Mouse (Mus musculus) cerebellum, adult 9-11 months (tissue): Measurements from ENCODE around the gene Plscr1.

Source experiments
- DNase-seq: peaks from one replicate; pipeline ENCODE4 v3.0.0; 2022

Plscr1 gene

DNA sequence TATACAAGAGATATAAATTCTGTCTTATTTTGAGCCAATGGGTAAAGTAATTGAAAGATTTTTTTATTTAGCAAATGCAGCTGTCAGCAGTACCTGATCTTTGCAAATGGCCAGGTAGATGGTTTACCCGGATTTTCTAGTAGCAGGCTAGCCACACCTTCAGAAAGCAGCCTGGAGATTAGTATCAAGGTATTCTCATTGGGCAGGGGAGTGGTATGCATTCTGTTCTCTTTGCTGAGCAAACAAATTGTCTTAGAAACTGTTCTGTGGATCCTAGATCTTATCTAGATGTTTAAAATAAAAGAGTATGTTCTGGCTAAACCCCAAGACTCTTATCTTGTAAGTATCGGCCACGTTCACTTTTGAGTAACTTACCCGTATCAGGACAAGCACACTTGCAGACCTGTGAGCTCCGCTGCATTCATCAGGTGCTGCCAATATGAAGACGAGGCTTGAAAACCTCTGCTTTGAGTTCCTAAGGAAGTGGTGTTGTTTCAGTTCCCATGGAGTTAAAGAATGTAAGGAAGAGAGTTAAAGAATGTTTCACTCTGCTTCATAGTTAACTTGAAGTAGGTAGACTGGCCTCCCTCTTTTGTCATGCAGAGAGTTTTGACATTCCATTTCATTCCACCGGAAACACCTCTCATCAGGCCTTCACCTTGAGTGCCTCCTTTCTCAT lies 11.1 kb downstream of the Plscr1 start:
- DNase-seq: no peak

- no peak for DNase-seq
Measured at GRCm38 (mm10) chr9:92265719-92266118, 16.2 kb downstream of the Plscr1 start.

- DNase-seq: no peak
Measured at GRCm38 (mm10) chr9:92266558-92267171, 17.1 kb downstream of the Plscr1 start.

DNA sequence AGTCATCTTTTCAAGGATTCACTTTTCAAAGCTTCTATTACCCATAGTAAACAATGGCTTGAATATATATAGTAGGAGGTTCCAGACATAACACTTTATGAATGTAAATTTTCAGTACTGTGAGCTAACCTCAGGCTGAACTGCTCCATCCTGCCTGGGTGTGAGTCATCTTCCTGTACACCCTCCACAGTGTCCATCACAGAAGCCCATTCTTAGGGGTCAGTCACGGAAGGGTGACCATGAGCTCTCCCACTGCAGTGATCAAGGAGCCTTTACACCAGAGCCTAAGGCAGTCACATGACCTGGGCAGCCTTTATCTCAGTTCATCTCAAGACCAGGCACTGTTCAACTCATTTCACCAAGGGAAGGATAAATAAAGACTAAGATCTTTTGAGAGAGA lies 18.2 kb downstream of the Plscr1 start:
- DNase-seq: no peak

DNA sequence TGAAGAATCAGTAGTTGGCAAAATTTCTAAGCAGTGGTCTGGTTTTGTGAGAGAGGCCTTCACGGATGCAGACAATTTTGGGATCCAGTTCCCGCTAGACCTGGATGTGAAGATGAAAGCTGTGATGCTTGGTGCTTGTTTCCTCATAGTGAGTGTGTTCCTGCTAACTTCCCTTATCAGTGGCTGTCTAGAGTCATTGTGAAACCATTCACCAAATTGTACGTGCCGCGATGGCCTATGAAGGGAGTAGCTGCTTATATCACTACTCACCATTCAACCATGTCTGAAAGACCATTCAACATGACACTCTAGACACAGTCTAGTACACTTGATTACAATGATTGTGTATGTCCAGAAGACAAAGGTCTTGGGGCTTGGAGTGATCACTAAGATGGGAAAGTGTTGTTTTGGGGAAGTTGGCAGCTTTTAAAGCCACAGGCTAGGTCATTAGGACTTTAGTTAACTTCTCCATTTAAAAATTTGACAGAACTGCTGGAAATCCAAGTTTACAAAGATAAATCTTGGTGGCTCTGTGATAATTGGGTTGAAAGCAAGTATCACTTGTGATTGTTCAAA lies 20.4 kb downstream of the Plscr1 start:
- DNase-seq: no peak

- DNase-seq: peak; percentile 16
Measured at GRCm38 (mm10) chr9:92270927-92271326, 21.4 kb downstream of the Plscr1 start.

- no peak for DNase-seq
Measured at GRCm38 (mm10) chr9:92272650-92273049, 23.1 kb downstream of the Plscr1 start.

DNA sequence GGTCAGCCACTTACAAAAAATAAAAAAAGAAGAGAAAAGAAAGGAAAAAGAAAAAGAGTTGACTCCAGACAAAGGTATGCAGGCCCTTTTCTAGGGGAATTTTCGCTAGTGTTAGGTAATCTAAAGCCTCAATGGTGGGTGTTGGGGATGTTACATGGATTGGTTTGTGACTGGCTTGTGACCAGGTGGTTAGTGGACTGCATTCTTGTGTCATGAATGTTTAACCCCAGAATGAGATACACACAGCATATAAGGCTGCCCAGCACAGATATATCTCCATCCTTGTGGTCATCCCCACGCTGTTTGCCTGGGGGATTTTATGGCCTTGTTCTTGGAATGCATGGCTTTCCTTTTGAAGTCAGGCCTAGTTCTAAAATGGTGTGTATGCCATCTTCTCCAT lies 23.7 kb downstream of the Plscr1 start:
- no peak for DNase-seq

DNA sequence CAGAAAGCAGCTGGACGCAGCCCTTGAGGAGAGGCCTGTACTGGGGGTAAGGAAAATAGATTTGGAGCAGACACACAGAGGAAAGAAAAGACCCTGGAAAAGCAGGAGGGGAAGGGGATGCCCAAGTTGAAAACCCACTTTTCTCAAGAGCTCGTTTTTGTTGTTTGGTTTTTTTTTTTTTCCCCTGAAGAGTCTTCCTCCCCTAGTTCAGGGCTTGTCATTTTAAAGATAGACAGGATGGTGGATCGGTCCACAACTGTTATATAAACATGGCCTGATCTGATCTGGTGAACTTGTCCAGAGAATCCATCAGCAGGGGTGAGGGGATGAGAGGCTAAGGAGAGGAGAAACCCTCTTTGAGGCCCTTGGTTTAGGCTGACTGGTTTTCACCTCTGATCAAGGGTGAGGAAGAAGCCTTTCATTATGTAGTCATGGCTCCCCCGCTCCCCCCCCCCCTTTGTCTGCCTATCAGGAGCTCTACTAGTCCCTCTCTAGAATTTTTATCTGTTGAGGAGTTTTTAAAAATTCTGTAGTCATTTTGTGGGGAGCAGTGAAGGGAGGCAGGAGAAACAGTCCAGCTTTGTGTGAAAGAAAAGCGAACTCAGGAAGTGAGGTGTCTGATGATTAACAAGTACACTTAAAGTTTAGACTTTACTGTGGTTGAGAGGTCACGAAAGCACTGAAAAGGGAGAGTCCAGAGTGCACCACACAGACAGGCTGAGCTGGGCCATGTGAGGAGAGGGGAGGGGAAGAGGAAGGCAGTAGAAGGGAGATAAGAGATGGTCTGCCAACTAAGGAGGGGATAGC lies 24.6 kb downstream of the Plscr1 start:
- DNase-seq: no peak

DNA sequence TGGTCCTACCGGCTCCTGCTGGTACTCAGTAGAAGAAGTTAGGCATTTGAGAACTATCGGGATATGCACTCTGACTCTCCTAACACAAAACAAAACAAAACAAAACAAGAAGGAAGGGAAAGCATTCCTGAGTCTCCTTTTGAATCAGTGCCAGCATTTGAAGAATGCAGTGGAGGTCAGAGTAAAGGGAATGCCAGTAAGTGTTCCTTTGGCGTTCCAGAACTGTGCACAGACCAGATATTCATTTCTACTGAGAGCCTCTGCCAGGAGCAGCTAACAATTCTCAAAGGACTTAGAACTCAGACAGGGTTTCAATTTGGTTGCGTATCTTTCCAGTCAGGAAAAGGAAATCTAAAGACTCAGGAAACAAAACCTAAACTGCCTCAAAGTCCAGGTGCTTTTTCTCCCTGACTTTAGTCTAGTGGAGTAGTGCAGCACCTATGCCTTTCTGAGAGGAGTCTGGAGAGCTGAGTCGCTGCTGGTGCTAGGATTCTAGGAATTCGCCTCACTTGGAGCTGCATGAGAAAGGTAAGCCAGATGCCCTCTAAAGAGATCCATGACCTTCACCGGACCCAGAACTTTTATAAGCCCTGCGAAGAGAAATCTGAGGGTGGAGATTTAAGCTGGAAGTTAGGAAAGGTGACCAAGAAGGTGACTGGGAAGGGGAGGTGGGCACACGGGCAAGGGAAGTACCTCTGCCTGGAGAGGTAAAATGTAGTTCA lies 26.1 kb downstream of the Plscr1 start, which contains the start of gene Plscr2:
TSS of gene Plscr2 (plus strand) at position 117 of the 722 bp plus-strand sequence.
- DNase-seq: no peak

DNA sequence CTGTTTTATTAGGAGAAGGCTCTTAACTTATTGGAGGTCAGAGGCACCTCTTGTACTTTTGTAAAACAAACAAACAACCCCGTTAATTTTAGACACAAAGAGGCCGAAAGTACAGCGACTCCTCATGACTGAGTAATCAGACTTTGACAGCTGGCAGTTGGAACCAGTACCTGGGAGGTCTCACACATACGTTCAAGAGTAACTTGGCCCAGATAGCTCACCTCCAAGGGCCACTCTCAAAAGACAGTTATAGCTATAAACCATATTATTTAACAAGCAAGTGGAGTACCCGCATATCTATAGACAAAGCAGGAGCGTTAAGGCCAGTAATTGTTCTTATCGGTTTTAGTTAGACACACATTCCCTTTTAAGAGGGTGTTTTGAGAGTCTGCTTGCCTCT lies 26.8 kb downstream of the Plscr1 start:
- DNase-seq: no peak

- no peak for DNase-seq
Measured at GRCm38 (mm10) chr9:92280048-92280447, 30.5 kb downstream of the Plscr1 start.

DNA sequence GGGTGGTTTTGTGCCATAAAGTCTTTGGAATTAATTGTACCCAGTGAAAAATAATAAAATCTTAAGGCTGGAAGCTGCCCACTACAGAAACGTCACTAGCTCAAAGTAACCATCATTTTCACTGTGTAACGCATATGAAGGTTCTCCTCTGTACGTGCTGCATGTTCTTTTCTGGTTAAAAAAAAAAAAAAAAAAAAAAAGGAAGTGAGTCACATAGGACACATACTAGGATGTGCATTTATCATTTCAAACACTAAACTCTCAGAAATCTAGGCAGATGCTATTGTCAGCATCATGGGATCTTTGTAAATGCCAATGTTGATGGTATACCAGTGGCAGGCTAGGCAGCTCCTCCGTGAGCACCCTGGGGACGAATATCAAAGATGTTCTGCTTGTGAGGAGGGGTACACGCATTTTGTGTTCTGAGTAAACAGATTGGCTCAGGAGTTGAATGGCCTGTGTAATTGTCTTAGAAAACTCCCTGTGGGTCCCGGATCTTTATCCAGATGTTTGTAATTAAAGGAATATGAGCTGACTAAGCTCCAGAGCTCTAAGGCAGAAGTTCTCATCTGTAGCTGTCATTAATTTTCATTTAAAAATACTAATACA lies 33.1 kb downstream of the Plscr1 start:
- no peak for DNase-seq

DNA sequence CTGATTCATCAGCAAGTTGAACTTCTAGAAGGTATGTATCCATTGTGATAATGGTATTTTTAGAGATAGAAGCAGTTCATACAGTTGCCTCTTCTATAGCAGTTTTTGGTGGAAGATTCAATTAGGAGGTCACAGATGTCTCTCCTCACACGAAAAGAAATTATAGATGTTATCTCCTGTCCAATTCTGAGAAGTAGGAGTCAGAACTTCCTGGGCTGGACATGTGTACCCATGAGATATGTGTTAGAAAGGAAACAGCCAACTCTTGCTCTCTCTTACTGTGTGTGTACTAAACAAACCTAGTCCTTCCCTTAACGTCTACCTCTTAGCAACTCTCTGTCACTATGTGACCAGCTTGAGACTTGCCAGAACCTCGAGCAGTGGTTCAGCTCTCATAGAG lies 40.1 kb downstream of the Plscr1 start:
- DNase-seq: no peak

GRCm38 (mm10) chr9:92292169-92292568 lies 42.6 kb downstream of the Plscr1 start:
- no peak for DNase-seq

- DNase-seq: no peak
Measured at GRCm38 (mm10) chr9:92292922-92293321, 43.4 kb downstream of the Plscr1 start.

- no peak for DNase-seq
Measured at GRCm38 (mm10) chr9:92293560-92294548, 44.3 kb downstream of the Plscr1 start.

GRCm38 (mm10) chr9:92298288-92298687 lies 48.7 kb downstream of the Plscr1 start:
- DNase-seq: no peak

- no peak for DNase-seq
Measured at GRCm38 (mm10) chr9:92301213-92301612, 51.7 kb downstream of the Plscr1 start.

- no peak for DNase-seq
Measured at GRCm38 (mm10) chr9:92305075-92305474, 55.5 kb downstream of the Plscr1 start.

GRCm38 (mm10) chr9:92305620-92306220 lies 56.2 kb downstream of the Plscr1 start:
- no peak for DNase-seq
